Mouse (Mus musculus) hindbrain, embryonic 13.5 days (tissue): ENCODE results near the gene BC029722. TPM values are rescaled to one million over a fixed set of nuclear protein-coding genes. Genes with fewer than 3 reads are reported as not detected.

Source experiments
- ATAC-seq: fragments of 200-750 bp; cut with Nextera tagmentation; 2 replicates; pipeline ENCODE4 v1.8.0; 2017; ENCODE audit warnings: moderate TSS enrichment; ENCODE audit not compliant: low FRiP score
- H3K27ac ChIP-seq: fragments of 300-500 bp; sonication (generic); 2 replicates; pipeline ENCODE4 v1.5.1; 2015; ENCODE audit warnings: inconsistent platforms, mild to moderate bottlenecking, moderate library complexity
- H3K27me3 ChIP-seq: fragments of 300-500 bp; sonication (generic); 2 replicates; pipeline ENCODE4 v1.6.1; 2015; ENCODE audit warnings: mild to moderate bottlenecking, inconsistent platforms
- H3K36me3 ChIP-seq: fragments of 300-500 bp; sonication (generic); 2 replicates; pipeline ENCODE4 v1.6.1; 2015; ENCODE audit warnings: mild to moderate bottlenecking, inconsistent platforms
- H3K4me1 ChIP-seq: fragments of 300-500 bp; sonication (generic); replicated peaks from 2 replicates; pipeline ENCODE4 v1.6.1; 2015; ENCODE audit warnings: inconsistent platforms
- H3K4me2 ChIP-seq: fragments of 300-500 bp; sonication (generic); 2 replicates; pipeline ENCODE4 v1.6.1; 2015; ENCODE audit warnings: inconsistent platforms, mild to moderate bottlenecking, moderate library complexity
- H3K4me3 ChIP-seq: fragments of 300-500 bp; sonication (generic); 2 replicates; pipeline ENCODE4 v1.5.1; 2015; ENCODE audit warnings: mild to moderate bottlenecking, inconsistent platforms
- H3K9ac ChIP-seq: fragments of 300-500 bp; sonication (generic); 2 replicates; pipeline ENCODE4 v1.6.1; 2015; ENCODE audit warnings: mild to moderate bottlenecking, inconsistent platforms
- H3K9me3 ChIP-seq: fragments of 300-500 bp; sonication (generic); 2 replicates; pipeline ENCODE4 v1.6.1; 2016; ENCODE audit warnings: inconsistent platforms
- WGBS: fragments of 180-500 bp; shearing (Covaris S2); methylation state at CpG from one replicate; pipeline ENCODE4 v1.1.7; 2015; 5-methylcytosine and 5-hydroxymethylcytosine counted together
- polyA plus RNA-seq: library from polyadenylated mRNA; unstranded; fragments of >200 nt; fragmentation: Nextera tagmentation; extraction: Ambion mirVana; gene quantifications from 2 replicates; pipeline ENCODE4 v1.2.1, GENCODE M21; 2015

Gene BC029722
- polyA plus RNA-seq, 1 experiment from 2014 or later, result 28.5 TPM

DNA sequence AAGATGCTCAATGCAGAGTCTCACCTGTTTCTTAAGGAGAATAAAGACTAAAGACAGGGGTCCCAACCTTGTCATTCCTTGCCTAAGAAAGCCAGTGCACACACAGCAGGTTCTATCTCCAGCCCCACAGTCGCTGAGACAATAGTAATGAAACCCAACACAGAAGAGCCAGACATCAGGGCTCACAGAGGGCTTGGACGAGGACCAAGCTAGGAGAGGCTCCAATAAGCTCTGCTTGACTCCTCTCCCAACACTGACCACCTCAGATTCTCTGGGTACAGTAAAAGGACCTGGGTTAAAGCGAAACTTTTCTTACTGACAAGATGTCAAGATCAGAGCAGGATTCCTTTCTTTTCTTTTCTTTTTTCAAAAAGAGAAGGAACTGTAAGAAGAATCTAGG, 20.6 kb downstream of the BC029722 start:
- WGBS, result 68% methylated on average over 3 of the region's 3 CpGs
- Histone ChIP-seq H3K9me3 (no peaks in the 10 kb centered on the region), H3K27ac (no peak overlapping the region), H3K4me1 (no peaks in the 10 kb centered on the region), H3K36me3 (peaks cover 89% of the 10 kb centered on the region), H3K27me3 (no peaks in the 10 kb centered on the region), H3K4me2 (no peak overlapping the region), H3K9ac (no peak overlapping the region), H3K4me3 (no peak overlapping the region)
- ATAC-seq, result no peak

DNA sequence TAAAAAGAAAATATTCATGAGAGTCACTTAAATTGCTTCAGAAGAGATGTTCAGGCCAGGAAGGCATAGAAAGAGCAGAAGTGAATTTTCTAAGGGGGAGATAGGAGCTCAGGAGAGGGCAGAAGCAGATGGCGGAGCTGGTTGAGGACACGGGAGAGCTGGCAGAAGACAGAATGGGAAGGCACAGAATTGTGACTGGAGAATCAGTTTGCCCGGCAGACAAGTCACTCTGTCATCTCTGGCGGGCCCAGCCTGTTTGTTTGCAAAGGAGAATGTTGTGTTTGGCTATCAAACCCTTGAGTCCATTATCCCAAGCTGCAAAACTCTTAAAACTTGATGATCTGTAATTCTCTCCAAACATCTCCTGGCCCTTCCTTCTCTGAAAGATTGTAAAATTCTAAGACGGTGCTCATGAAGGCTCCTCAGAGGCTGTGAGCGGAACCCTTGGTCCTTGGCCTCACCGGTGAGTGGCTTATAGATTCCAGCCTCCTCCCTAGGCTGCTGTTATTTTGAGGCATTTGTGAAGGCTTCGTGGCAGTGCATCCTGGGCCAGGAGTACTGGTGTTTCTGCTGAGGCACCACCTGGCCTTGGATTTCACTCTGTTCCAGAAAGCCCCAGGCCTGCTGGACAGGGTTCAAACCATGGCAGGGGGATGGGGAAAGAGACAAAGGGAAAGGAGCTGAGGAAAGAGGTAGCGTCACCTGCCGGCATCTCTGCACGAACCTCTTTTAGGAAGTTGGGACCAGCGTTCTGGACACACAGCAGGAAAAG, 24.4 kb downstream of the BC029722 start:
- Histone ChIP-seq H3K4me2 (no peak overlapping the region), H3K27ac (no peak overlapping the region), H3K27me3 (no peaks in the 10 kb centered on the region), H3K4me1 (0 out of 2 replicates have a peak, but pooled peaks cover 4% of the 10 kb centered on the region), H3K36me3 (peaks cover 57% of the 10 kb centered on the region), H3K9me3 (no peaks in the 10 kb centered on the region), H3K4me3 (no peak overlapping the region), H3K9ac (no peak overlapping the region)
- WGBS, result 86% methylated on average over 12 of the region's 12 CpGs
- ATAC-seq, result no peak

DNA sequence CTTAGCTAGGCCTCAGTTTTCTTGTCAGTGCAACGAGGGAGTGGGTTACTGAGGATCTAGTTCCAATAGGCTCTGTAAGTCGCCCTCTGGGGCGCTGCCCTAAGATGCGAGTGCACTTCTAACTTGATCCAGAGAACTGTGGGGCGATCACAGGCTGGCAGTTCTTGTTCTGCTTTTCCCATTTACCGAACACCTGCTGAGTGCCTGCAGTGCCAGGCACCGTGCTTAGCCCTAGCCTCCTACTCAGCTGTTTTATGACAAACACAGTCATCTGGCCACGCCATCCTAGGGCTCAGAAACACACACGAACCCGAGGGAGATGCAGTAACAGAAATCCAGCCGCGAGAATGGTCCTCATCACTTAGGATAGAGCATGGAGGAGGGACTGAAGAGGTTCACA, 26.3 kb downstream of the BC029722 start:
- H3K4me3 ChIP-seq, result no peak overlapping the region
- 0 out of 2 replicates have a peak, but pooled peaks cover 10% of the 10 kb centered on the region for H3K4me1 ChIP-seq
- no peak for ATAC-seq
- peaks cover 39% of the 10 kb centered on the region for H3K36me3 ChIP-seq
- no peak overlapping the region for H3K4me2 ChIP-seq
- no peaks in the 10 kb centered on the region for H3K27me3 ChIP-seq
- 29% methylated on average over 12 of the region's 12 CpGs for WGBS
- H3K9me3 ChIP-seq, result no peaks in the 10 kb centered on the region
- no peak overlapping the region for H3K27ac ChIP-seq
- no peak overlapping the region for H3K9ac ChIP-seq

DNA sequence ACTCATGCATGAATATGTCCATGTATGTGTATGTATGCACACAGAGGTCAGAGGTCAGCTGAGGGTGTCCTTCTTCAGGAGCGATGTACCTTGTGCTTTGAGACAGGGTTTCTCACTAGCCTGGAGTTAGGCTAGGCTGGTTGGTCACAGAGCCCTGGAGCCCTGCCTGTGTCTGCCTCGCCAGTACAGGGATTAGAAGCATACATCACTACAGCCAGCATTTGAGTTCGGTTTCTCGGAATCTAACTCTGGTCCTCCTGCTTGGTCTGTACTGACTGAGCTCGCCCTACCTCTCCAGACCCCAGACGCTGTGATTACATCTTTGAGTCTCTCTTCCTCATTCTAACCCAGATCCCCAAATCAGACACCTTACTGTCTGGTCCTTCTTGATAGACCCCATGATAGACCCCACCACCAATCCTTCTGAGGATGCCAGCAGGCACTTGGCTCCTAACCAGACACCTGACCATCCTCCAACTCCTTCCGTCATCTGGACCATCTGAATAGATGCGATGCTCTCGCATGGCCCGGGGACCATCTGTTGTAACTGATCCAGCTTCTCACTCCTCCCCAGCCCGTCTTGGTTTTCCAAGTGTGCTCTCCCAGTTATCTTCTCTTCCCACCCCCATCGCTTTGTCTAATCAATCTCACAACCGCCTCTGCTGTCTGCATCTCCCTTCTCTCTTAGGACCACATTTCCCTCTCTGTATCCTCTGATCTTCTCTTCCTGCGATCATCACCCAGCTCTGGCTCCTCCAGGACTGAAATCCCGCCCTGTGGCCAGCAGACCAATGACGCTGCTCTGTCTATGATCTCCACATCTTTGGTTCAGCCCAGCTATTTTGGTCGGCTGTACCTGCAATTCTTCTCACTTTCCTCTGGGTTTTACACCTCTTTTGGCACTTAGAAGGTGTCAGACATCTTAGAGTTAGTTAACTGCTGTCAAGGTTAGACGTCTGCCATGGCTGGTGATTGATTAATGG, 31.0 kb downstream of the BC029722 start:
- WGBS, result 77% methylated on average over 18 of the region's 18 CpGs
- Histone ChIP-seq H3K27ac (no peak overlapping the region), H3K4me1 (0 out of 2 replicates have a peak, but pooled peaks cover 10% of the 10 kb centered on the region), H3K9me3 (no peaks in the 10 kb centered on the region), H3K36me3 (0 out of 2 replicates have a peak, but pooled peaks cover 3% of the 10 kb centered on the region), H3K9ac (no peak overlapping the region), H3K4me3 (no peak overlapping the region), H3K27me3 (no peaks in the 10 kb centered on the region), H3K4me2 (no peak overlapping the region)
- ATAC-seq, result no peak

DNA sequence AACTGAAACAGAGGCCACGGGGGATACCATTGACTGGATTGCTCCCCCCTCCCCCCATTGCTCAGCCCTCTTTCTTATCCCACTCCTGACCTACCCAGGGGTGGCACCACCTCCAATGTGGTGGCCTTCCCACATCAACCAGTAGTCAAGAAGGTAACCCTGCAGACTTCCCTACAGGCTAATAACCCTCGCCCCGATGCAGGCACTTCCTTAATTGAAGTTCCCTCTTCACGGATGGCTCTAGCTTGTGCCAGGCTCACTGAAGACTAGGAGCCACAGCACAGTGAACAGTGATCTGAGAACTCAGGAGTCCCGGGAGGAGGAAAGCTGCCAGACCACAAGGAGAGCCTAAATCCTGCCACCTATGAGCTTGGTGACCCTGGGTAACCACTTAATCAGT, 32.3 kb downstream of the BC029722 start:
- 80% methylated on average over 5 of the region's 5 CpGs for WGBS
- no peak for ATAC-seq
- no peak overlapping the region for H3K4me2 ChIP-seq
- no peaks in the 10 kb centered on the region for H3K36me3 ChIP-seq
- no peak overlapping the region for H3K4me3 ChIP-seq
- H3K9ac ChIP-seq, result no peak overlapping the region
- H3K27ac ChIP-seq, result no peak overlapping the region
- H3K27me3 ChIP-seq, result no peaks in the 10 kb centered on the region
- H3K4me1 ChIP-seq, result 0 out of 2 replicates have a peak, but pooled peaks cover 6% of the 10 kb centered on the region
- no peaks in the 10 kb centered on the region for H3K9me3 ChIP-seq

DNA sequence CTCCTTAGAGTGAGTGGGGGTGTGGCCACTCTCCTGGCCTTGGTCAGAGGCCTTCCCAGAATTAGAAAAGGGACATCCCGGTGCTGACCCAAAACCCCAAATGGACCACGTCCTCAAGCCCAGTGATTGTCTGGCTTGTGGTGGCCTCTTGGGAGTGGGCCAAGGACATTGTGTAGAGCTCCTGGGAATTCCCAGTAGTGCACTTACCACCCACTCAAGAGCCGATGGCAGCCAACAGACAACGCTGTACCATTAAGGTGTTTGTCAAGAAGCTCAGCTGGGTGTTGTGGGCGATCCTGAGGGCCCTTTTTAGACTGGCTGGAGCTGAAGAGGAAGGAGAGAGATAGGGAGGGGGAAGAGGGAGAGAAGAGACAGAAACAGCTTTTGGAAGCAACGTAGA, 34.7 kb downstream of the BC029722 start:
- Histone ChIP-seq H3K4me1 (peaks cover 9% of the 10 kb centered on the region; the same call in 1 of the 2 replicates), H3K36me3 (no peaks in the 10 kb centered on the region), H3K4me3 (no peak overlapping the region), H3K4me2 (no peak overlapping the region), H3K9ac (no peak overlapping the region), H3K27me3 (no peaks in the 10 kb centered on the region), H3K9me3 (no peaks in the 10 kb centered on the region), H3K27ac (no peak overlapping the region)
- 78% methylated on average over 6 of the region's 6 CpGs for whole genome bisulfite sequencing
- ATAC-seq, result no peak

DNA sequence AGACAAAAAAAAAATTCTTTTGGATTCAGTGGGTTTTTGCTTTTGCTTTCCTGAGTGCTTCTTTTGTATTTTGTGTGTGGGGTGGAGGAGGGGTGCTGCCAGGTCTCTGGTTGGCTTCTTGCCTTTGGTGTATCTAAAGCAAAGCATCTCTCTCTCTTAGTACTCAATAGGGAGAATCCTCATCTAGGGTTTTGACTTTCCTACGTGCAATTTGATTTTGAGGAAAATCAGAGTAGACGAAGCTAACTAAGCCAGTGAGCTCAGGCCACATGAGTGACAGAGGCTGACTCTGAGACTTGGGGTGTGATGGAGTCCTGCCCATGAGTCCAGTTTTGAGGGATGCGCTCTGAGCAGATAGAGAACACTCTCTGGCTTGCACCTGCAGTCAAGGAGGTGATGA, 39.7 kb downstream of the BC029722 start:
- WGBS, result 86% methylated on average over 3 of the region's 3 CpGs
- H3K9ac ChIP-seq, result peak overlapping the region; percentile 29; the same call in 1 of the 2 replicates
- ATAC-seq, result no peak
- peaks cover 5% of the 10 kb centered on the region; the same call in 1 of the 2 replicates for H3K27me3 ChIP-seq
- no peak overlapping the region for H3K4me3 ChIP-seq
- no peak overlapping the region for H3K27ac ChIP-seq
- no peaks in the 10 kb centered on the region for H3K36me3 ChIP-seq
- no peaks in the 10 kb centered on the region for H3K9me3 ChIP-seq
- no peak overlapping the region for H3K4me2 ChIP-seq
- peaks cover 46% of the 10 kb centered on the region for H3K4me1 ChIP-seq

DNA sequence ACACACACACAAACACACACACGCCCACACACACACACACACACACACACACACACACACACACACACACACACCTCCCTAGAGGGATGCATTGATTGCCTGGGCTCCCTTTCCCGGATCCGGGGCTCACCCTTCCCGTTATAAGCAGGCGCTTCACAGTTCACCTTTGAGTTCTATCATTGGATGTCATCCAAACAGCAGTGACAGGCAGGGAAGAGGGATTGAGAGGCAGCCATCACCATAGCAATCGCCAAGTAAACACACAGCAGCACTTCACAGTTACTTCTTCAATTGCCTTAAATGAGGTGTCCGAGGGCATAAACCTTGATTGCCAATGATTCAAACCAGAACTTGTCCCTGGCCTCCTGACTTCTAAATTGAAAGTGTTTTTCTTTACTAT, 40.2 kb downstream of the BC029722 start:
- ATAC-seq, result no peak
- Histone ChIP-seq H3K4me2 (no peak overlapping the region), H3K4me3 (no peak overlapping the region), H3K27me3 (peaks cover 9% of the 10 kb centered on the region; the same call in 1 of the 2 replicates), H3K9me3 (no peaks in the 10 kb centered on the region), H3K4me1 (peaks cover 48% of the 10 kb centered on the region), H3K9ac (no peak overlapping the region), H3K36me3 (no peaks in the 10 kb centered on the region), H3K27ac (no peak overlapping the region)
- 42% methylated on average over 7 of the region's 7 CpGs for WGBS

DNA sequence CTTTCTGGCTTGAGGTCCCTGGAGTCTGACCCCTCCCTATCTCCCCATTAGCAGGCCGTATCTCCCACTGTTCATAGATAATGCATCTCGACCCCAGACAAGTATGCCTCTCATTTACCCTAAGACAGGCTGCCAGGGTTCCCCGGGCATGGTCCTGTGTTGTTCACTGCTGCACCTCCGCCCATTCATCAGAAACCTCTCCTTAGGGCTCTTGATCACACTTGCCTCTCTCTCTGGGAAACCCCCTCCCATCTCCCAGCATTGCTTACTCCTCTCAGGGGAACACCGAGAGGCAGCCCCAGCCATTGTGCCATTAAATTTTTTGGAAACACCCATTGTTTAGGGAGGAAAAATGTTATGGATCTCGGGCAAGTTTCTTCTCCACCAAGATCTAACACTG, 41.2 kb downstream of the BC029722 start:
- Histone ChIP-seq H3K27me3 (peaks cover 18% of the 10 kb centered on the region), H3K9ac (0 out of 2 replicates have a peak overlapping the region, but pooled peaks have one; percentile 30), H3K4me3 (no peak overlapping the region), H3K27ac (peak overlapping the region; percentile 52), H3K4me1 (peaks cover 48% of the 10 kb centered on the region), H3K4me2 (peak overlapping the region; percentile 63), H3K9me3 (no peaks in the 10 kb centered on the region), H3K36me3 (no peaks in the 10 kb centered on the region)
- no peak for ATAC-seq
- WGBS, result 50% methylated on average over 6 of the region's 6 CpGs

DNA sequence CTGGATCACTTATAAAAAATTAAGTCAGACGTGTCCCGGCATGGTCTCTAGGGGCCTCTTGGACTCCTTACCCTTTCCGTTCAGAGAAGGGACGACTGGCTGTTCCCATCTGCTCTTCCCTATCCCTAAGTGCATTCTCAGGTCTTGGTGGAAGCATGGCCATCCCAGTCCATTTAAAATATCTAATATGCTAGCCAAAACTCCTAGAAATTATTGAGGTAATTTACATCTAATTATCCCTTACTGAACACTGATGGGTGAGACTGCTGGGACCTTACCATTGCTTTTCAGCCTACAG, 41.6 kb downstream of the BC029722 start:
- H3K4me2 ChIP-seq, result peak overlapping the region; percentile 63
- H3K4me1 ChIP-seq, result peaks cover 48% of the 10 kb centered on the region
- WGBS, result 41% methylated on average over 4 of the region's 4 CpGs
- peaks cover 22% of the 10 kb centered on the region for H3K27me3 ChIP-seq
- H3K9me3 ChIP-seq, result no peaks in the 10 kb centered on the region
- no peak overlapping the region for H3K4me3 ChIP-seq
- ATAC-seq, result no peak
- H3K36me3 ChIP-seq, result no peaks in the 10 kb centered on the region
- H3K9ac ChIP-seq, result 0 out of 2 replicates have a peak overlapping the region, but pooled peaks have one; percentile 30
- no peak overlapping the region for H3K27ac ChIP-seq

DNA sequence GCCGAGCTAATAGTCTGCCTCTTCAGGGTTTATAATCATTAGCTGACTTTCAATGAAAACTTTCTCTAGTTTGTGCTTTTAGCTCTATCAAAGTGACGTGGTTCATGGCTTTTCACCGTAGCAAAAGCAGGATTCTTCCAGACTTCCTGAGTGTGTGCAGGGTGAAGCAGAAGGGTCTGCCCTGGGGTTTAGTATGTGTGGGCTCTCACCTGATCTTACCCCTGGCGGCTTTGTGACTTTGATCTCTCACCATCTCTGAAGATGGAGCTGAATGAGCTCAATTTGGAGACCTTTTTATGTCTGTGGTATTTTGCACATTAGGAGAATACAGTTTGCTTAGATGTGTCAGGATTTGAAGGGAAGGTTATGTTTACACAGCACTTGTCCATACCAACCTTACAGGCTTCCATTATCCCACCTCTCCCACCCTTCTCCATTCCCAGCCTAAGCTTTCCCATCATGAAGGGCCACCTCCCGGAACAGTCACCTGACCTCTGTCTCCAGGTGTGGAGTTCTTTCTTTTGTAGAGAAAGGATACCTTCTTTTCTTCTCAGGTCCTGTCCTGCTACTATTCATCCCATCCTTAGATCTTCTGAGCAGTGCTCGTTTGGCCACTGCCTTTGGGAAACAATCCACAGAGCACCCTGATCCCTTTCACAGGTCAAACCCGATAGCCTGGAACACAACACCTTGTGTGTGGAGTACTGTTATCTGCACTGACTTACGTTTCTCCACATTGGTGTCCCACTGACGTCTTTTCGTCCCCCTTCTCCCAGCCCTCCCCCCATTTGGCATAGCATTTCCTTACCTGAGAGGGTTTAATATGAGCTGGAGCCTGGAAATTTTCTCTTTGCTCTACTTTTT, 42.2 kb downstream of the BC029722 start:
- no peak for ATAC-seq
- no peaks in the 10 kb centered on the region for H3K36me3 ChIP-seq
- H3K9ac ChIP-seq, result peak overlapping the region; percentile 29; the same call in 1 of the 2 replicates
- peak overlapping the region; percentile 63 for H3K4me2 ChIP-seq
- WGBS, result 74% methylated on average over 10 of the region's 10 CpGs
- H3K9me3 ChIP-seq, result no peaks in the 10 kb centered on the region
- peaks cover 28% of the 10 kb centered on the region for H3K27me3 ChIP-seq
- peaks cover 48% of the 10 kb centered on the region for H3K4me1 ChIP-seq
- peak overlapping the region; percentile 35; the same call in 1 of the 2 replicates for H3K27ac ChIP-seq
- H3K4me3 ChIP-seq, result peak overlapping the region; percentile 83
